Mouse (Mus musculus) forebrain, embryonic 11.5 days (tissue): ENCODE data around the gene Arid5b. TPM values are rescaled to one million over a fixed set of nuclear protein-coding genes. Genes with fewer than 3 reads are reported as not detected.

Source experiments
- ATAC-seq: fragments of 200-750 bp; cut with Nextera tagmentation; replicated peaks from 2 replicates; pipeline ENCODE4 v1.8.0; 2017; ENCODE audit warnings: moderate TSS enrichment; ENCODE audit not compliant: low FRiP score
- DNase-seq: peaks from one replicate; pipeline ENCODE4 v3.0.0-alpha.2; 2017; ENCODE audit warnings: low spot score
- H3K27ac ChIP-seq: fragments of 300-500 bp; sonication (generic); 2 replicates; pipeline ENCODE4 v1.5.1; 2014; ENCODE audit warnings: low read depth, low read length
- H3K27me3 ChIP-seq: fragments of 300-500 bp; sonication (generic); 2 replicates; pipeline ENCODE4 v1.6.1; 2014; ENCODE audit warnings: mild to moderate bottlenecking, low read length, mixed read lengths; ENCODE audit not compliant: control insufficient read depth, insufficient read depth
- H3K36me3 ChIP-seq: fragments of 300-500 bp; sonication (generic); 2 replicates; pipeline ENCODE4 v1.6.1; 2014; ENCODE audit warnings: mild to moderate bottlenecking, low read length, moderate library complexity, mixed read lengths; ENCODE audit not compliant: control insufficient read depth, insufficient read depth
- H3K4me1 ChIP-seq: fragments of 300-500 bp; sonication (generic); replicated peaks from 2 replicates; pipeline ENCODE4 v1.6.1; 2014; ENCODE audit warnings: low read length, mixed read lengths; ENCODE audit not compliant: control insufficient read depth, insufficient read depth
- H3K4me2 ChIP-seq: fragments of 300-500 bp; sonication (generic); 2 replicates; pipeline ENCODE4 v1.6.1; 2014; ENCODE audit warnings: low read depth, mild to moderate bottlenecking, low read length, moderate library complexity, mixed read lengths; ENCODE audit not compliant: severe bottlenecking
- H3K4me3 ChIP-seq: fragments of 300-500 bp; sonication (generic); 2 replicates; pipeline ENCODE4 v1.5.1; 2014; ENCODE audit warnings: low read depth, low read length
- H3K9ac ChIP-seq: fragments of 300-500 bp; sonication (generic); 2 replicates; pipeline ENCODE4 v1.6.1; 2014; ENCODE audit warnings: low read length
- H3K9me3 ChIP-seq: fragments of 300-500 bp; sonication (generic); 2 replicates; pipeline ENCODE4 v1.6.1; 2016; ENCODE audit warnings: low read length, mixed read lengths; ENCODE audit not compliant: control insufficient read depth
- WGBS: fragments of 180-500 bp; shearing (Covaris S2); extraction: QIAGEN DNeasy Blood & Tissue Kit; methylation state at CpG from one replicate; pipeline ENCODE4 v1.1.7; 2014; 5-methylcytosine and 5-hydroxymethylcytosine counted together
- polyA plus RNA-seq: library from polyadenylated mRNA; unstranded; fragments of >200 nt; fragmentation: Nextera tagmentation; extraction: Ambion mirVana; gene quantifications from 2 replicates; pipeline ENCODE4 v1.2.1, GENCODE M21; 2014

The Arid5b gene
- polyA plus RNA-seq, 1 experiment from 2014 or later: 17.1 TPM

GRCm38 (mm10) chr10:68121960-68122359 lies 156.6 kb downstream of the Arid5b start:
- no peaks in the 10 kb centered on the region for H3K4me1 ChIP-seq
- no peak for ATAC-seq

GRCm38 (mm10) chr10:68121251-68121650 lies 157.3 kb downstream of the Arid5b start:
- H3K36me3 ChIP-seq: no peaks in the 10 kb centered on the region
- H3K9ac ChIP-seq: no peak overlapping the region
- no peaks in the 10 kb centered on the region for H3K9me3 ChIP-seq
- WGBS: 88% methylated on average over 2 of the region's 2 CpGs
- H3K27me3 ChIP-seq: no peaks in the 10 kb centered on the region
- H3K4me3 ChIP-seq: no peak overlapping the region
- no peak for ATAC-seq
- H3K4me2 ChIP-seq: no peak overlapping the region
- no peaks in the 10 kb centered on the region for H3K4me1 ChIP-seq
- DNase-seq: no peak
- no peak overlapping the region for H3K27ac ChIP-seq

More at GRCm38 (mm10) chr10:68121960-68122359, 156.6 kb downstream of the Arid5b start:
- 94% methylated on average over 4 of the region's 4 CpGs for WGBS
- Histone ChIP-seq H3K4me3 (no peak overlapping the region), H3K36me3 (no peaks in the 10 kb centered on the region), H3K9me3 (no peaks in the 10 kb centered on the region), H3K4me2 (no peak overlapping the region), H3K27me3 (no peaks in the 10 kb centered on the region), H3K27ac (no peak overlapping the region), H3K9ac (no peak overlapping the region)
- no peak for DNase-seq

- Histone ChIP-seq H3K4me2 (no peak overlapping the region), H3K4me1 (no peaks in the 10 kb centered on the region), H3K9me3 (no peaks in the 10 kb centered on the region), H3K27ac (no peak overlapping the region), H3K9ac (no peak overlapping the region), H3K36me3 (no peaks in the 10 kb centered on the region), H3K4me3 (no peak overlapping the region), H3K27me3 (no peaks in the 10 kb centered on the region)
- ATAC-seq: no peak
- DNase-seq: no peak
- WGBS: 92% methylated on average over 4 of the region's 4 CpGs
Measured at GRCm38 (mm10) chr10:68120011-68120410, 158.5 kb downstream of the Arid5b start.

GRCm38 (mm10) chr10:68119285-68119684 lies 159.3 kb downstream of the Arid5b start:
- Histone ChIP-seq H3K4me1 (no peaks in the 10 kb centered on the region), H3K36me3 (no peaks in the 10 kb centered on the region), H3K27ac (no peak overlapping the region), H3K4me3 (no peak overlapping the region), H3K4me2 (no peak overlapping the region), H3K27me3 (no peaks in the 10 kb centered on the region), H3K9ac (no peak overlapping the region), H3K9me3 (no peaks in the 10 kb centered on the region)
- ATAC-seq (no peak), DNase-seq (no peak)
- WGBS: 88% methylated on average over 6 of the region's 6 CpGs

GRCm38 (mm10) chr10:68114955-68115354 lies 163.6 kb downstream of the Arid5b start:
- no peaks in the 10 kb centered on the region for H3K9me3 ChIP-seq
- ATAC-seq: no peak
- no peak overlapping the region for H3K4me2 ChIP-seq
- no peaks in the 10 kb centered on the region for H3K36me3 ChIP-seq
- H3K4me1 ChIP-seq: 0 out of 2 replicates have a peak, but pooled peaks cover 1% of the 10 kb centered on the region
- no peak for DNase-seq
- WGBS: 86% methylated on average over 3 of the region's 3 CpGs
- no peak overlapping the region for H3K9ac ChIP-seq
- 0 out of 2 replicates have a peak overlapping the region, but pooled peaks have one; percentile 3 for H3K27ac ChIP-seq
- H3K27me3 ChIP-seq: no peaks in the 10 kb centered on the region
- H3K4me3 ChIP-seq: no peak overlapping the region

- no peak overlapping the region for H3K4me3 ChIP-seq
- H3K9ac ChIP-seq: no peak overlapping the region
- no peaks in the 10 kb centered on the region for H3K27me3 ChIP-seq
- no peaks in the 10 kb centered on the region for H3K9me3 ChIP-seq
- no peak overlapping the region for H3K4me2 ChIP-seq
- WGBS: 87% methylated on average over 5 of the region's 5 CpGs
- H3K4me1 ChIP-seq: 0 out of 2 replicates have a peak, but pooled peaks cover 1% of the 10 kb centered on the region
- no peak overlapping the region for H3K27ac ChIP-seq
- DNase-seq: no peak
- no peak for ATAC-seq
- H3K36me3 ChIP-seq: no peaks in the 10 kb centered on the region
Measured at GRCm38 (mm10) chr10:68113645-68114044, 164.9 kb downstream of the Arid5b start.

- Histone ChIP-seq H3K36me3 (no peaks in the 10 kb centered on the region), H3K4me1 (0 out of 2 replicates have a peak, but pooled peaks cover 1% of the 10 kb centered on the region), H3K4me3 (no peak overlapping the region), H3K4me2 (no peak overlapping the region), H3K27ac (no peak overlapping the region), H3K27me3 (no peaks in the 10 kb centered on the region), H3K9ac (no peak overlapping the region), H3K9me3 (no peaks in the 10 kb centered on the region)
- no peak for ATAC-seq
- no peak for DNase-seq
- 86% methylated on average over 8 of the region's 8 CpGs for WGBS
Measured at GRCm38 (mm10) chr10:68112983-68113382, 165.6 kb downstream of the Arid5b start.

- Histone ChIP-seq H3K27me3 (no peaks in the 10 kb centered on the region), H3K4me1 (0 out of 2 replicates have a peak, but pooled peaks cover 1% of the 10 kb centered on the region), H3K4me2 (no peak overlapping the region), H3K9ac (no peak overlapping the region), H3K36me3 (no peaks in the 10 kb centered on the region), H3K27ac (no peak overlapping the region), H3K9me3 (no peaks in the 10 kb centered on the region), H3K4me3 (no peak overlapping the region)
- WGBS: 65% methylated on average over 5 of the region's 5 CpGs
- DNase-seq: no peak
- ATAC-seq: no peak
Measured at GRCm38 (mm10) chr10:68110607-68111006, 167.9 kb downstream of the Arid5b start.

GRCm38 (mm10) chr10:68110182-68110581 lies 168.4 kb downstream of the Arid5b start:
- Histone ChIP-seq H3K36me3 (no peaks in the 10 kb centered on the region), H3K4me2 (no peak overlapping the region), H3K4me1 (peaks cover 4% of the 10 kb centered on the region; the same call in 1 of the 2 replicates), H3K27ac (no peak overlapping the region), H3K9ac (no peak overlapping the region), H3K4me3 (no peak overlapping the region), H3K27me3 (no peaks in the 10 kb centered on the region), H3K9me3 (no peaks in the 10 kb centered on the region)
- WGBS: 75% methylated on average over 8 of the region's 8 CpGs
- no peak for DNase-seq
- ATAC-seq: no peak
